Mouse (Mus musculus) limb, embryonic 11.5 days (tissue): Measurements from ENCODE around the gene Dera. TPM values are rescaled to one million over a fixed set of nuclear protein-coding genes. Genes with fewer than 3 reads are reported as not detected.

Source experiments
- ATAC-seq: fragments of 200-750 bp; cut with Nextera tagmentation; 2 replicates; pipeline ENCODE4 v1.8.0; 2017; ENCODE audit warnings: low read depth; ENCODE audit not compliant: insufficient number of reproducible peaks, low FRiP score, low TSS enrichment
- DNase-seq: peaks from one replicate; pipeline ENCODE4 v3.0.0-alpha.2; 2015; ENCODE audit warnings: low spot score
- H3K27ac ChIP-seq: fragments of 300-500 bp; sonication (generic); replicated peaks from 2 replicates; pipeline ENCODE4 v1.5.1; 2014; ENCODE audit warnings: low read depth, mild to moderate bottlenecking, low read length
- H3K27me3 ChIP-seq: fragments of 300-500 bp; sonication (generic); 2 replicates; pipeline ENCODE4 v1.6.1; 2014; ENCODE audit warnings: mild to moderate bottlenecking, low read length, mixed read lengths; ENCODE audit not compliant: control insufficient read depth, insufficient read depth
- H3K36me3 ChIP-seq: fragments of 300-500 bp; sonication (generic); 2 replicates; pipeline ENCODE4 v1.6.1; 2014; ENCODE audit warnings: mild to moderate bottlenecking, low read length, moderate library complexity, mixed read lengths; ENCODE audit not compliant: control insufficient read depth, insufficient read depth
- H3K4me1 ChIP-seq: fragments of 300-500 bp; sonication (generic); 2 replicates; pipeline ENCODE4 v1.6.1; 2014; ENCODE audit warnings: low read length, mixed read lengths; ENCODE audit not compliant: control insufficient read depth, insufficient read depth
- H3K4me2 ChIP-seq: fragments of 300-500 bp; sonication (generic); 2 replicates; pipeline ENCODE4 v1.6.1; 2014; ENCODE audit warnings: low read depth, mild to moderate bottlenecking, moderate library complexity; ENCODE audit not compliant: severe bottlenecking
- H3K4me3 ChIP-seq: fragments of 300-500 bp; sonication (generic); 2 replicates; pipeline ENCODE4 v1.5.1; 2014; ENCODE audit warnings: low read depth, low read length
- H3K9ac ChIP-seq: fragments of 300-500 bp; sonication (generic); 2 replicates; pipeline ENCODE4 v1.6.1; 2014; ENCODE audit warnings: mild to moderate bottlenecking, low read length
- H3K9me3 ChIP-seq: fragments of 300-500 bp; sonication (generic); 2 replicates; pipeline ENCODE4 v1.6.1; 2016; ENCODE audit warnings: low read length; ENCODE audit not compliant: control insufficient read depth
- WGBS: fragments of 180-500 bp; shearing (Covaris S2); extraction: QIAGEN DNeasy Blood & Tissue Kit; methylation state at CpG from one replicate; pipeline ENCODE4 v1.1.7; 2014; 5-methylcytosine and 5-hydroxymethylcytosine counted together
- polyA plus RNA-seq: library from polyadenylated mRNA; unstranded; fragments of >200 nt; fragmentation: Nextera tagmentation; extraction: Ambion mirVana; gene quantifications from 2 replicates; pipeline ENCODE4 v1.2.1, GENCODE M21; 2014

The Dera gene
- polyA plus RNA-seq, 1 experiment from 2014 or later, result 75.2 TPM

DNA sequence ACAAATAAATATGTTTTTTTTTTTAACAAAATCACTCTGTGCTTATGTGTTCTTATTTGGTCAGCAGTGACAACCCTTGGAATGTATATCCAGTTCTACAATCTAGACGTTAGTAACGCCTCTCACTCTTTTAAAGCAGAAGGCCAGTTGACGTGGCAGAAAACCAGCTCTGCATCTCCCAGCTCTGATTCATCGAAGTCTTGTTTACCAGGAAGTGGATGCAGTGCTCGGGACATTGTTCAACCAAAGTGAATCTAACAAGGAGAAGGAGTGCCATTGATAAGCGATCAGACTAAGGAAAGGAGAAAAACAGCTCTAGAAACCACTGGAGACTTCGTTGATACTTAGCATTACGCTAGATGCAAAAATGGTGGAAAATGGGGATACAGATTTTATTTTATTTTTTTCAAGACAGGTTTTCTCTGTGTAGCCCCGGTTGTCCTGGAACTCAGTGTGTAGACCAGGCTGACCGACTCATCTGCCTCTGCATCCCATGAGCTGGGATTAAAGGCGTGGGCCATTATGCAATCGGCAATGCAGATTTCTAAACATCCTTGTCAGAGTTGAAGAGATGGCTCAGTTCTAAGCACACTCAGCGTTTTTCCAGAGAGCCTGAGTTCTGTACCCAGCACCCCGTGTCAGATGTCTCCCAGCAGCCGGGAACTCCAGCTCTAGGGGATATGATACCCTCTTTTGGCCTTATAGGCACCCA, 32.0 kb upstream of the Dera start:
- Histone ChIP-seq H3K27ac (no peak overlapping the region), H3K4me2 (no peak overlapping the region), H3K4me3 (no peak overlapping the region), H3K4me1 (no peaks in the 10 kb centered on the region), H3K9ac (no peak overlapping the region), H3K36me3 (no peaks in the 10 kb centered on the region), H3K27me3 (no peaks in the 10 kb centered on the region), H3K9me3 (no peaks in the 10 kb centered on the region)
- WGBS, result 91% methylated on average over 15 of the region's 15 CpGs
- DNase-seq, result no peak
- no peak for ATAC-seq

DNA sequence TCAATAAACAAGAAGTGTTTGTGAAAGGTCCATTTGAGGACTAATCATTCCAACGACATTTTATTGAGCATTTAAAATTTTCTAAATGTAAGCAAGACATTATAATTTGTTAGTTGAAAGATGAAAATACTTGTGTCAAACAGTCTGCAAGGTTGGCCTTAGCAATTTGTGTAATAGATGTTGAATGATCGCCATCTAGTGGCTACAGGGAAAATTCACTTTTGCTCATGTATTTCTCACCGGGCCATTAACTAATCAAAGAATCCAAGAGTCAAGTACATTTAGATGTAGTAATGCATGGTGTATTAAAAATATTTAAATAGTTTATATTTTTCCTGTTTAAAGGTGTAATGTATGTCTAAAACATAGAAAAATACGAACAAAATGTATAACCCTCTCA, 30.4 kb upstream of the Dera start:
- ATAC-seq (no peak), DNase-seq (no peak)
- no peaks in the 10 kb centered on the region for H3K36me3 ChIP-seq
- no peaks in the 10 kb centered on the region for H3K9me3 ChIP-seq
- no peaks in the 10 kb centered on the region for H3K4me1 ChIP-seq
- 4% methylated on average over 4 of the region's 4 CpGs for WGBS
- H3K27me3 ChIP-seq, result no peaks in the 10 kb centered on the region
- no peak overlapping the region for H3K9ac ChIP-seq
- no peak overlapping the region for H3K4me3 ChIP-seq
- no peak overlapping the region for H3K4me2 ChIP-seq
- H3K27ac ChIP-seq, result no peak overlapping the region

DNA sequence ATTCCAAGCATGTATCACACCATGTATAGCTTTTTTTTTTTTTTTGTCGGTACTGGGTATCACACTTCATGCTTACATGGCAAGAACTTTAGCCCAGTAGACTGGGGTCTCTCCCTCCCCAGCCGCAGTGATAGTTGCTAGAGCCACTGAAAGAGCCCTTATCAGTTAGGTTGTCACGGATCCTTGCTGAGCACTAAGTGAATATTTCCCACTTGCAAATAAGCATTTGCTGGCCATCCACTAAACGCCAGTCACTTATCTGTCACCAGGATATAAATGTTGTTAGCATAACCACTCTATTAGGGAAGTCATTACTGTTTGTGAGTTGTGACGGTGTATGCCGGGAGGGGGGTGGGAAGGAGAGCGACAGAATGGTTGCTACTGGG, 19.9 kb upstream of the Dera start:
- Histone ChIP-seq H3K36me3 (no peaks in the 10 kb centered on the region; the same call in 1 of the 2 replicates), H3K4me1 (peaks cover 3% of the 10 kb centered on the region; the same call in 1 of the 2 replicates), H3K4me3 (peak overlapping the region; percentile 67), H3K9me3 (no peaks in the 10 kb centered on the region), H3K4me2 (peak overlapping the region; percentile 84), H3K27me3 (no peaks in the 10 kb centered on the region), H3K27ac (no peak overlapping the region; the same call in 1 of the 2 replicates), H3K9ac (peak overlapping the region; percentile 90)
- DNase-seq (no peak), ATAC-seq (peak; percentile 37)
- 9% methylated on average over 7 of the region's 7 CpGs for WGBS

DNA sequence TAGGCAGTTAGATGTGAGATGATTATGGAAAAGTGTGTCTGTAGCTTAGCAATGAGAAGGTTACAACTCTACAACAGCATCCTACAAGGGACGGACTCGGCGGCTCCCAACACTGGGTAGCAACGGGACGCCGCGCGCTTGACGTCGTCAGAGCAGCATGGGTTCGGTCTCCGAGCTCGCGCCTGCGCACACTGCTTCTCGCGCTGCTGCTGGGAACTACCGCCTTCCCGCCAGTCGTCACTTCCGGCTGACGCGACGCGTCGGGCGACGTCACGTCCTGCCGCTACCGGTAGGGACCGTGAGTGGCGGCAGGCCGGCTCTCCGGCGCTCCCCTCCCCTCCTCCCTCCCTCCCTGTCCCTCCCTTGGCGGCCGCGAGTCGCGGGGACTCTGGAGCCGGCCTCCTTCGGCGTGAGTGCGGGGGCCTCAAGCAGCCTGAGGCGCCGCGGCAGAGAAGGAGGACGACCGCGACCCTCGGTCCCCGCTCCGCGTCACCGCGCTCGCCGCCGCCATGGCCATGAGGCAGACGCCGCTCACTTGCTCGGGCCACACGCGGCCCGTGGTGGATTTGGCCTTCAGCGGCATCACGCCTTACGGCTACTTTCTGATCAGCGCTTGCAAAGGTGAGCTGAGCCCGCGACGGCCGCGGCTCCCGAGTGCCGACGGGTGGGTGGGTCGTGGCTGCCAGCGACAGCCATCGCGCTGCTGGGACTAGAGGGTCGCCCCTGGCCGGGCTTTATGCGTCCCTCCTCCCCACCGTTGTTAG, 19.3 kb upstream of the Dera start, which contains the start of gene Strap:
Strap (plus strand) TSS at position 233 of the 764 bp plus-strand sequence.
- peaks cover 3% of the 10 kb centered on the region; the same call in 1 of the 2 replicates for H3K4me1 ChIP-seq
- ATAC-seq (peak; percentile 96), DNase-seq (peak; percentile 98)
- no peak within 1 kb of the TSS; the same call in 1 of the 2 replicates for H3K27ac ChIP-seq
- H3K9ac ChIP-seq, result peak within 1 kb of the TSS; percentile 90
- H3K36me3 ChIP-seq, result no peaks in the 10 kb centered on the region; the same call in 1 of the 2 replicates
- no peaks in the 10 kb centered on the region for H3K27me3 ChIP-seq
- under 1% methylated on average over 65 of the region's 86 CpGs for WGBS
- H3K4me2 ChIP-seq, result peak within 1 kb of the TSS; percentile 84
- no peaks in the 10 kb centered on the region for H3K9me3 ChIP-seq
- H3K4me3 ChIP-seq, result peak within 1 kb of the TSS; percentile 67

DNA sequence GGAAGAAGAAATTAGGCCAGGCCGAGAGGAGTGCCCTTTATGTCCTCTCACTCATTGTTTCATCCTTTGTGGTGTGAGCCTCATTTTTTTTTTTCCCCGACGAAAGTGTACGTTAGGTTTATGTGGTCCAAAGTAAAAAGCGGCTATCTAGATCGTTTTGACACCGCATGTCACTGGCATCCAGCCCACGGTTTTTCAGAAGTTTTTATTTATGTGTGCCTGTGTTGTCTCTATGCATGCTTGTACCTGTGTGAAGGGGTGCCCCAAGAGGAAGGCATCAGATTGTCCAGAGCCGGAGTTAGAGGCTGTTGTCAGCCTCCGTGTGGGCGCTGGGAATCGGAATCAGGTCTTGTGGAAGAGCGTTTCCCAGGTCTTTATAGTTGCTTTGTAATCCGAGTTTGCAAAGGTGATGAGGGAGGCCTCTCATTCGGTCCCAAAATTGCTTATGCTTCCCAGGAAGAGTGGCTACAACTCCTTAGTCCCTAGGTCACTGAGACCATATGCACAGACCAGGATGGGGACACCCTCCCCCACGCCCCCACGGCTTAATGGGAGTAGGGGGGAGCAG, 18.6 kb upstream of the Dera start:
- Histone ChIP-seq H3K27ac (no peak overlapping the region), H3K27me3 (no peaks in the 10 kb centered on the region), H3K4me1 (peaks cover 3% of the 10 kb centered on the region; the same call in 1 of the 2 replicates), H3K9me3 (no peaks in the 10 kb centered on the region), H3K9ac (peak overlapping the region; percentile 90), H3K4me3 (peak overlapping the region; percentile 67), H3K36me3 (no peaks in the 10 kb centered on the region; the same call in 1 of the 2 replicates), H3K4me2 (peak overlapping the region; percentile 84)
- no peak for DNase-seq
- ATAC-seq, result no peak
- whole genome bisulfite sequencing, result 10% methylated on average over 17 of the region's 17 CpGs

DNA sequence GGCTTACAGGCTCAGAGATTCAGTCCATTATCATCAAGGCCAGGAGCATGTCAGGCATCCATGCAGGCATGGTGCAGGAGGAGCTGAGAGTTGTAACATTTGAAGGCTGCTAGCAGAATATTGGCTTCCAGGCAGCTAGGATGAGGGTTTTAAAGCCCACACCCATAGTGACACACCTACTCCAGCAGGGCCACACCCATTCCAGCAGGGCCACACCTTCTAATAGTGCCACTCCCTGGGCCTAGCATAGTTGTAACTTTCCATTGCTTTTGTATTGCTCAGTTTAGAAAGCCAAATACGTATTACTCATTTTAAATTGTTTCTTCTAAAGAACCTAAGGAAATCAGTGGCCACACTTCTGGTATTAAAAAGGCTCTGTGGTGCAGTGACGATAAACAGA, 13.4 kb upstream of the Dera start:
- Histone ChIP-seq H3K36me3 (peaks cover 6% of the 10 kb centered on the region; the same call in 1 of the 2 replicates), H3K9ac (no peak overlapping the region), H3K4me3 (no peak overlapping the region), H3K9me3 (no peaks in the 10 kb centered on the region), H3K27me3 (no peaks in the 10 kb centered on the region), H3K4me2 (no peak overlapping the region), H3K27ac (no peak overlapping the region), H3K4me1 (peaks cover under 1% of the 10 kb centered on the region; the same call in 1 of the 2 replicates)
- DNase-seq (no peak), ATAC-seq (no peak)
- 94% methylated on average over 2 of the region's 2 CpGs for WGBS

DNA sequence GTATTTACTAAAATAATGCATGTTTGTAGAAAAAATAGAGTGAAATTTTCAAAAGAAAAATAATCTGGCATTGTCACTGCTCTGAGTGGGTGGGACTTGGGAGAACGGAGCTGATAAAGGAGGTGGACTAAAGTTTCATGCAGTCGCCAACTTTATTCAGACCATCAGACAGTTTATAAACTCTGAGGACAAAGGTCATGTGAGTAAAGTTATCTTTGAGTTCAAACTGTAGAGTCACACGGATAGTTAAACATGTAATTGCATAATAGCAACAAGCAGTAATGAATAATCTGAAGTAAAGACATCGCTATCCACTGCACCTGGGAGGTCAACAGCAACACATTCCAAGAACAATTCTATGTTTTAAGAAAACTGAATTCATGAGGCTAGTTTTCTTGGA, 9.6 kb upstream of the Dera start:
- Histone ChIP-seq H3K9me3 (no peaks in the 10 kb centered on the region), H3K4me2 (no peak overlapping the region), H3K27ac (no peak overlapping the region), H3K36me3 (peaks cover 6% of the 10 kb centered on the region; the same call in 1 of the 2 replicates), H3K4me3 (no peak overlapping the region), H3K27me3 (no peaks in the 10 kb centered on the region), H3K9ac (no peak overlapping the region), H3K4me1 (no peaks in the 10 kb centered on the region)
- no peak for DNase-seq
- no peak for ATAC-seq
- WGBS, result 92% methylated on average over 4 of the region's 4 CpGs

DNA sequence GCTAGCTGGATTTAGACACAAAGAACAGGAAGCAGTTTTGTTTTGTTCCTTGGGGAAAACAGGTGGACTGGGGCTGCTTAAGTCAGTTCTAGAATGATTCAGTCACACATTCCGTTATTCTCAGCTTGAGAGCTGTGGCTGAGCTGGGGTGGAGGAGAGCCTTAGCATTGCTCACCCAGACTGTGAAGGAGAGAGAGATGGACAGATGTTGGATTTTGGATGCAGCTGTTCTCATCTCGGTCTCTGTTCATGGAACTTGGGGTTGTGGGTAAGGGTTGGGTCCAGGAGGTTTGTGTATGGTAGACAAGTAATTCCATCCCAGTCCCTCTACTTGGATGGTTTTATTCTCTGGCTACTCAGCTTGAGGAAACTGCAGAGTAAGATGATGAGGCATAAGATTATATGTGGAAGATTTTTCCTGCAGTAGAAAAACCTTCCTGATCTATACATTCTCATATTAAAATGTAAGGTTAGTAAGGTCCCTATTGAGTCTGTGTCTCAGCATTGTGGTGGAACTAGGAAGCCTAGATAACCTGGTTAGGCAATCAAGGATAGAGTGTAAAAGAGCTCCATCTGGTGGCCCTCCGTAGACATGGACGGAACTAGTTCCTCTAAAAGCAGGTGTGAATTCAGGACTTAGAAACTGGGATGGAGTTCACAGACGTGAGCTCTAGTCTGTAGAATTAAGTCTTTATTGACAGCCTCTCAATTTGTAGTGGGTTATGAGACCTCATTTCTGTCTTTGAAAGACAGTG, 7.0 kb upstream of the Dera start:
- H3K4me2 ChIP-seq, result no peak overlapping the region
- no peak overlapping the region for H3K27ac ChIP-seq
- H3K4me3 ChIP-seq, result no peak overlapping the region
- H3K9ac ChIP-seq, result no peak overlapping the region
- H3K36me3 ChIP-seq, result peaks cover 8% of the 10 kb centered on the region; the same call in 1 of the 2 replicates
- no peaks in the 10 kb centered on the region for H3K4me1 ChIP-seq
- ATAC-seq, result no peak
- no peaks in the 10 kb centered on the region for H3K9me3 ChIP-seq
- DNase-seq, result no peak
- no peaks in the 10 kb centered on the region for H3K27me3 ChIP-seq
- 76% methylated on average over 5 of the region's 5 CpGs for WGBS
